Mouse (Mus musculus) stomach, embryonic 15.5 days (tissue): ENCODE results near the gene Ldhc. TPM values are rescaled to one million over a fixed set of nuclear protein-coding genes. Genes with fewer than 3 reads are reported as not detected.
"Not testable (repeated sequence)": the region's sequence is repeated elsewhere in the genome, so short reads cannot be mapped to it uniquely, and the experiment has no call there.

Experiments
- ATAC-seq: fragments of 200-750 bp; cut with Nextera tagmentation; 2 replicates; pipeline ENCODE4 v1.8.0; 2017; ENCODE audit warnings: low read depth, moderate number of reproducible peaks, moderate TSS enrichment; ENCODE audit not compliant: insufficient read depth, low FRiP score
- H3K27ac ChIP-seq: fragments of 300-500 bp; sonication (generic); 2 replicates; pipeline ENCODE4 v1.5.1; 2015; ENCODE audit warnings: mild to moderate bottlenecking, inconsistent platforms
- H3K27me3 ChIP-seq: fragments of 300-500 bp; sonication (generic); replicated peaks from 2 replicates; pipeline ENCODE4 v1.6.1; 2015; ENCODE audit warnings: inconsistent platforms
- H3K36me3 ChIP-seq: fragments of 300-500 bp; sonication (generic); 2 replicates; pipeline ENCODE4 v1.6.1; 2015; ENCODE audit warnings: inconsistent platforms
- H3K4me1 ChIP-seq: fragments of 300-500 bp; sonication (generic); 2 replicates; pipeline ENCODE4 v1.6.1; 2015; ENCODE audit warnings: inconsistent platforms
- H3K4me2 ChIP-seq: fragments of 300-500 bp; sonication (generic); 2 replicates; pipeline ENCODE4 v1.6.1; 2015; ENCODE audit warnings: mild to moderate bottlenecking, inconsistent platforms
- H3K4me3 ChIP-seq: fragments of 300-500 bp; sonication (generic); replicated peaks from 2 replicates; pipeline ENCODE4 v1.5.1; 2015; ENCODE audit warnings: inconsistent platforms
- H3K9ac ChIP-seq: fragments of 300-500 bp; sonication (generic); 2 replicates; pipeline ENCODE4 v1.6.1; 2015; ENCODE audit warnings: inconsistent platforms
- H3K9me3 ChIP-seq: fragments of 300-500 bp; sonication (generic); 2 replicates; pipeline ENCODE4 v1.6.1; 2016; ENCODE audit warnings: inconsistent platforms
- WGBS: fragments of 180-500 bp; shearing (Covaris S2); methylation state at CpG from one replicate; pipeline ENCODE4 v1.1.7; 2015; 5-methylcytosine and 5-hydroxymethylcytosine counted together
- polyA plus RNA-seq: library from polyadenylated mRNA; unstranded; fragments of >200 nt; fragmentation: Nextera tagmentation; extraction: Ambion mirVana; gene quantifications from 2 replicates; pipeline ENCODE4 v1.2.1, GENCODE M21; 2015

The Ldhc gene
- 0.17 TPM in 2 replicates for polyA plus RNA-seq

DNA sequence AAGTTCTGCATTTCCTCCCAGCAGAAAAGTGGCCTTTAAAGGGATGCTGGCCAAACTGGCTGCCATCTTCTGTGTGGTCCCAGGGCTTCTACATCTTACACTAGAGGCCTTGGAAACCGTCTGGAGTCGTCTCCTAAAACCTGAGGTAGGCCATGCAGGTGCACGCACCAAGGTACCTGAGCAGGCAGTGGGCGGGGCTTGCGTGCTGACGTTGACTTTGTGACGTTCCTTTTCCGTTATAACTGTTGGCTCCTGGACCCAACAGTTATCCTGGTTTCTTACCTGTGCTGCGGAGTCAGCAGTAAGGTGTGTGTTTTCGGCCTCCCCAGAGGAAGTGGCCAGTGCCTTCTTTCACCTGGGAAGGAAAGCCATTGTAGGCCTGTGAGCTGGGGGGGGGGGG lies at the start of gene Ldhc:
TSS of gene Ldhc (plus strand) at position 208 of the 400 bp plus-strand sequence.
- Histone ChIP-seq H3K36me3 (peaks cover 3% of the 10 kb centered on the region; the same call in 1 of the 2 replicates), H3K4me3 (no peak within 1 kb of the TSS), H3K27me3 (no peaks in the 10 kb centered on the region), H3K4me1 (no peaks in the 10 kb centered on the region), H3K27ac (no peak within 1 kb of the TSS), H3K9me3 (no peaks in the 10 kb centered on the region), H3K9ac (no peak within 1 kb of the TSS), H3K4me2 (no peak within 1 kb of the TSS)
- ATAC-seq = no peak
- WGBS = 40% methylated on average over 10 of the region's 10 CpGs

DNA sequence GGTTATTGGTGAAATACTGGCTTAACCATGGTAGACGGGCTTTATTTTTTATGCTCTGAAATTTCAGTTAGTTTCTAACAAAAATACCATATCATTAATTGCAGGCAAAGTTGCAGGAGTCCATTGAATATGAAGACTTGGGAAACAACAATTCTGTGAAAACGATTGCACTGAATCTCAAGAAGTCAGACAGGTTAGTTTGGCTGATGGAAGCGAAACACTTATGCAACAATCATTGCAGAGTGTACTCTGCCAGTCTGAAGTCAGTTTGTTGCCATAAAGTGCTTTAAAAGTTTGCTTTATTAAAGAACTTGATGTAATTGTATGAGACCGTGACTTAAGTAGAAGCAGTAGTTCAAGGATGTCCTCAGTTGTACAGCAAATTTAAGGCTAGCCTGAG lies 47.0 kb upstream of the Ldhc start:
- WGBS = 91% methylated on average over 4 of the region's 4 CpGs
- no peak for ATAC-seq
- no peaks in the 10 kb centered on the region for H3K4me1 ChIP-seq
- no peak overlapping the region for H3K4me3 ChIP-seq
- no peaks in the 10 kb centered on the region for H3K9me3 ChIP-seq
- H3K36me3 ChIP-seq = peaks cover 49% of the 10 kb centered on the region
- H3K9ac ChIP-seq = no peak overlapping the region
- H3K4me2 ChIP-seq = no peak overlapping the region
- no peaks in the 10 kb centered on the region for H3K27me3 ChIP-seq
- H3K27ac ChIP-seq = no peak overlapping the region

DNA sequence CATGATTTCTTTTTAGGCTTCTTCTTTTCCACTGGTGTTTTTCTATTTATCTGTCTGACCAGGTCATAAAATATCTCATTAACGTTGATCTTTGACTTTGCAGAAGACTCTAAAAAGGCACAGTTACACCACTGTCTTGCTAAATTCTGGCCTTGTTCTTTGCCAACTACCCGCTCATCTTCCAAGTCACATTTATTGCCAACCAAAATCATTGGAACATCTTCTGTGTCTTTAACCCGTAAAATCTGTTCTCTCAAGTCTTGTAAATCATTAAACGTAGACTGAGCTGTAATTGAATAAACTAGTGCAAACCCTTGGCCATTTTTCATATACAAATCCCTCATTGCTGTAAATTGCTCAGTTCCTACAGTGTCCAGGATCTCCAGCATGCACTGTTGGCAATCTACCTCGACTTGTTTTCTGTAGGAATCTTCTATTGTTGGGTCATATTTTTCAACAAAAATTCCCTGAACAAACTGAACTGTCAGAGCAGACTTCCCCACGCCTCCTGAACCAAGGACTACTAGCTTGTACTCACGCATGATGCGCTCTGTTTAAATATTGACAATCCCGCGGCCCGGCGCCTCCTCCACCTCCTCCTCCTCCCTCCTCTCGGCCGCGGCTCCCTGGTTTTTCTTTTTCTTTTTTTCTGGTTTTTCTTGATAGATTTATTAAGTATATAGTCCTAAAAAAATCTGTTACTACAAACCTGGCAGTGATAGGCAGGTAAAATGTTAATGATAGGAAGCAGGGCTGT lies 39.9 kb upstream of the Ldhc start:
- not testable (repeated sequence) for H3K4me1 ChIP-seq, H3K27ac ChIP-seq, H3K9me3 ChIP-seq, H3K4me2 ChIP-seq, H3K27me3 ChIP-seq, H3K4me3 ChIP-seq, H3K9ac ChIP-seq, ATAC-seq
- WGBS = 75% methylated on average over 15 of the region's 15 CpGs
- peaks cover 40% of the 10 kb centered on the region for H3K36me3 ChIP-seq

DNA sequence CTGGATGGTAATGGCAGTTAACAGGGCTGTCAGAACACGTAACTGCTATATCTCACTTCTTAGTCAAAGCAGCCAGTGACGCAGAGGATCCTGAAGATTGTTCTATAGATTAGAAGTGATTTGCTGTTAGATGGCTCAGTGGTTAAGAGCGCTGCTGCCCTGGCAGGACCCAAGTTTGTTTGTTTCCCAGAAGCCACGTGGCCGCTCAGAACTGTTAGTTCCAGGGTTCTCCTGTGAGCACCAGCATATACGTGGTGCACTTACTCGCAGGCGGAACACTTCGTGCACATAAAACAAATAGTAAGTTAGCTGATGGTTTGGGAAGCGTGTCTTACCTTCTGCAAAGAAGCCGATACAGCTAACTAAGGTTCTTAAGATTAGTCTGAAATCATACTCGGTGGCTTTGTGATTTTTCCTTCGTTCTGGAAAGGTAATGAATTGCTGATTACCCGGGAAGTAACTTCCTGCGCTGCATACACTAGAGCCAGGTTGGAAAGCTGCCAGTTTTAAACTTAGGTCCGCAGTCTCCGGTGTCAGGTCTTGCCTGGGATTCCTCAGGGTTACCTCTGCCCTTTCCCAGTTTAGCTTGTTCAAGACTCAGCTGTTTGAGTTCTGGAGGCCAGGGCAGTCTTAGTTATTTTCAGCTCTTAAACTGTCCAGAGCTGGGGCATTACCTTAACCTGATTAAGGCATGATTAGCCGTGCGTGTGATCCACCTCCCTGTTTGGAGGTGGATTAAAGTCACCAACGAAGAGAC lies 33.8 kb upstream of the Ldhc start:
- Histone ChIP-seq H3K9ac (no peak overlapping the region), H3K4me1 (no peaks in the 10 kb centered on the region), H3K4me2 (peak overlapping the region; percentile 10; the same call in 1 of the 2 replicates), H3K27me3 (no peaks in the 10 kb centered on the region), H3K27ac (no peak overlapping the region), H3K36me3 (peaks cover 10% of the 10 kb centered on the region), H3K9me3 (no peaks in the 10 kb centered on the region), H3K4me3 (no peak overlapping the region)
- WGBS = 52% methylated on average over 20 of the region's 20 CpGs
- no peak for ATAC-seq

DNA sequence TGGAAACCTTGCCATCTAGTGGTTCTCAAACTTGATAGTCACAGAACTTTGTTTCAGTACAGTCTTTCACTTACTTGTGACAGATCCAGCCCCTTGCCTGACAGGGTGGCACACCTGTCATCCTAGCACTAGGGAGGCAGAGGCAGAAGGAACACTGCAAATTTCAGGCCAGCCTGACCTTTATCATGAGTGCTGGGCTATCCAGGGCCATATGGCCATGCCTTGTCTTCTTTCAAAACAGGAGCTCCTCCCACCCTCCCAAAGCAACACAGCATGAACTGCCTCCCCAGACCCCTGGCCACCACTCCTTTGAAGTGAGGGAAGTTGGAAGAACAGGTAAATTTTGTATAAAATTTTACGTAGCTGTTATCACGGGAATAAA lies 33.2 kb upstream of the Ldhc start:
- Histone ChIP-seq H3K9ac (no peak overlapping the region), H3K4me2 (no peak overlapping the region), H3K9me3 (no peaks in the 10 kb centered on the region), H3K4me3 (no peak overlapping the region), H3K27me3 (no peaks in the 10 kb centered on the region), H3K4me1 (no peaks in the 10 kb centered on the region), H3K36me3 (0 out of 2 replicates have a peak, but pooled peaks cover 5% of the 10 kb centered on the region), H3K27ac (no peak overlapping the region)
- no peak for ATAC-seq
- WGBS = 86% methylated on average over 2 of the region's 2 CpGs

DNA sequence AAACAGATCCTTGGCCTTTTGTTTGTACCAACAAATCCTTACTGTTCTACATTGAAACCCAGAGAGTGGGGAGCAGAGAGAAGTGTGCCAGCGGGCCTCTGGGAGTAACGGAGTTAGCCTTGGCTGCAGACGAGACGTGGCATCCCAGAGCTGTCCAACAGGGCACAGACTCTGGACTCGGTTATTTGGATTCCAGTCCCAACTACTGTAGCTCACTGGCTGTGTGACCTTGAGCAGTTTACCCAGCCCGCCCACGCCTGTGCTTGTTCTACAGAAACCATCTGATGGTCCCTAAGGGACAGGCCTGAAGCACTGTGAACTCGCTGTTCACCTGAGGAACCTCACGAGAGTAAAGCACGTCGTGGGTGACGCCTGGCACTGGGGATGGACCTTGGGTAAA lies 31.1 kb upstream of the Ldhc start:
- peak; percentile 48; the same call in 1 of the 2 replicates for ATAC-seq
- Histone ChIP-seq H3K36me3 (no peaks in the 10 kb centered on the region), H3K4me2 (no peak overlapping the region), H3K27me3 (no peaks in the 10 kb centered on the region), H3K9ac (no peak overlapping the region), H3K4me1 (no peaks in the 10 kb centered on the region), H3K27ac (0 out of 2 replicates have a peak overlapping the region, but pooled peaks have one; percentile 3), H3K4me3 (no peak overlapping the region), H3K9me3 (no peaks in the 10 kb centered on the region)
- whole genome bisulfite sequencing = 83% methylated on average over 12 of the region's 12 CpGs

DNA sequence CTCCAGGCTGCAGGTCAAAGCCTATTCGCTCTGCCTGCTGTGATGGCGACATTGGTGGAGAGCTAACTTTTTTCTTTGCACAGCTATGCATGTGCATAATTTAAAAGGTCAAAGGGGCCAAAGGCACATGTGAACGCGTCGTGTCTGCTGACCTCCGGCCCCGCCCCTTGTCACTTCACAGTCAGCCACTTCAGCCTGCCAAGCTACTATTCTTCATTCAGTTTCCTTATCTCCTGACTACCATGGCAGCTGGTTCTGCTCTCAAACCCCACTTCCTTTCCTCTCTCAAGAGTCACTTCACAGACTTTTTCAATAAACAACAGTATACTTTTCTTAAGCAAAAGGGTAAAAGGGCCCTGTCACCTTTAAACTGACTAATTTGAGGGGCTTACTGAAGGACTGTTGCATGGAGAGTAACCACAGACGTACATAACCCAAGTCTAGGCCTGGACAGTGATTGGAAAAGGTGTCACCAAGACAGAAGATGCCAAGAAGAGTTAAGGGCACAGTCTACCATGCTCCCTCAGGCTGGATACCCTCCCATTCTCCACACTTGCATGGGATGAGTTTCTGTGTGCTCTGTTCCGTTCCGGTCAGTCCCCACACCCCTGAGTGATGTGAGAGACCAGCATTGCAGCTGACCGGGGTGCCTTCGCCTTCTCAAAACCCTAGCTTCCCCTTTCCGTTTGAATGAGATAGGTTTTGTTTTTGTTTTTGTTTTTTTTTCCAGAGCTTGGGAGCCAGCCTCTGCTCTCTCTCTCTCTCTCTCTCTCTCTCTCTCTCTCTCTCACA lies 30.0 kb upstream of the Ldhc start:
- no peak overlapping the region for H3K4me3 ChIP-seq
- H3K36me3 ChIP-seq = no peaks in the 10 kb centered on the region
- 52% methylated on average over 13 of the region's 13 CpGs for WGBS
- peak overlapping the region; percentile 57 for H3K27ac ChIP-seq
- no peaks in the 10 kb centered on the region for H3K9me3 ChIP-seq
- no peak overlapping the region for H3K9ac ChIP-seq
- H3K27me3 ChIP-seq = no peaks in the 10 kb centered on the region
- H3K4me1 ChIP-seq = no peaks in the 10 kb centered on the region
- no peak overlapping the region for H3K4me2 ChIP-seq
- ATAC-seq = no peak

DNA sequence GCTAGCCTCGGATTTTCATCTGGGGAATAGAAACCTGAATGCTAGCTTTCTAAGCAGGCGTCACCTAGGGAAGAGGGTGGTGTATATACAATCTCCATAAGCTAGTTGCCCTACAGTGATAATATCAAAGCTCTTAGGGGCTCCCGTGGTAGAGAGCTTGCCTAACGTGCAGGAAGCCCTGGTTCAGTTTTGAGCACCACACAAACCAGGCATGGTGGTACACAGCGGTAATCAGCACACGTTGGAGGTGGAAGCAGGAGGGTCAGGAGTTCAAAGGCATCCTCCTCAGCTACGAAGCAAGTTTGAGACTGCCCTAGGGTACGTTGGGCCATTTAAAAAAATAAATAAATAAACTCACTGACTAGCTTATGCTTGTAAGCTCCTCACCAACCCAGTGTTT lies 29.3 kb upstream of the Ldhc start:
- no peak for ATAC-seq
- H3K36me3 ChIP-seq = no peaks in the 10 kb centered on the region
- H3K4me1 ChIP-seq = no peaks in the 10 kb centered on the region
- H3K4me2 ChIP-seq = no peak overlapping the region
- H3K4me3 ChIP-seq = no peak overlapping the region
- H3K9me3 ChIP-seq = no peaks in the 10 kb centered on the region
- no peaks in the 10 kb centered on the region for H3K27me3 ChIP-seq
- H3K27ac ChIP-seq = no peak overlapping the region
- WGBS = 80% methylated on average over 8 of the region's 8 CpGs
- no peak overlapping the region for H3K9ac ChIP-seq

DNA sequence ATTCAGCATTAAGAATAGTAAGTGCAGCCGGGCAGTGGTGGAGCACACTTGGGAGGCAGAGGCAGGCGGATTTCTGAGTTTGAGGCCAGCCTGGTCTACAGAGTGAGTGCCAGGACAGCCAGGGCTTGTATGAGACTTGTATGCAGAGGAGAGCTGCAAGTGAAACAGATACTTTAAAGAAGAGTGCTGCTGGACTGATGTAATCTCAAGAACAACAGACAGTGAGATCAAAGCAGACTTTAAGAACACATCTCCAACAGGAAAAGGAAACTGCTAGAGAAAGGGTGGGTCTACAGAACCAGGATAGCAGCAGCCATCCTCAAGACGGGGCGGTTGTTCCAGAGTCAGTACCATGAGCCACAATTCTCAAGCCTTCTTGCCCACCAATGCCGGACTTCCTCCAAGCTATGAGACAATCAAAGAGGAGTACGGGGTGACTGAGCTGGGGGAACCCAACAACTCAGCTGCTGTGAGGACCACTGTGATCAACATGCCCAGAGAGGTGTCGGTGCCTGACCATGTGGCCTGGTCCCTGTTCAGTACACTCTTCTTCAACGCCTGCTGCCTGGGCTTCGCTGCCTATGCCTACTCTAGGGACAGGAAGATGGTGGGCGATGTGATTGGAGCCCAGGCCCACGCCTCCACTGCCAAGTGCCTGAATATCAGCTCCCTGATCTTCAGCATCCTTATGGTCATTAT lies 28.7 kb upstream of the Ldhc start:
- not testable (repeated sequence) for H3K9me3 ChIP-seq, ATAC-seq, H3K4me3 ChIP-seq, H3K4me2 ChIP-seq, H3K27ac ChIP-seq, H3K9ac ChIP-seq, H3K36me3 ChIP-seq, H3K4me1 ChIP-seq, H3K27me3 ChIP-seq
- 93% methylated on average over 11 of the region's 11 CpGs for WGBS

DNA sequence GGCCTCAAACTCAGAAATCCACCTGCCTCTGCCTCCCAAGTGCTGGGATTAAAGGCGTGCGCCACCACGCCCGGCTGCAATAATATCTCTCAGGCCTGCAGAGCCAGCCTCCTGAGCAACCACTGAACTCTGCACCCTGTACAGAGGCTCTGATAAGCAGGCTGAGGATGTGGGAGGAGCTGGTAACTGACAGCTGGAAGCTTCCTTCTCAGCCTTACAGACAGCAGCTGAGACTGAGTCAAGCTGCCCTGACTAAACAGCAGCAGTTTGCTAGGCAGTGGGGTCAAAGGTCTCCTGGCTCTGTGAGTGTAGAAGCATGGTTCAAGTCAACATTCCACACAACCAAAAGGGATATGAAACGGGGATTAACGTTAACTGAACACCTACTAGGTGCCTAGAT lies 27.7 kb upstream of the Ldhc start:
- Histone ChIP-seq H3K9me3 (no peaks in the 10 kb centered on the region), H3K27me3 (no peaks in the 10 kb centered on the region), H3K9ac (no peak overlapping the region), H3K4me3 (no peak overlapping the region), H3K4me1 (peaks cover 7% of the 10 kb centered on the region), H3K4me2 (no peak overlapping the region), H3K27ac (no peak overlapping the region; the same call in 1 of the 2 replicates), H3K36me3 (no peaks in the 10 kb centered on the region)
- WGBS = 39% methylated on average over 6 of the region's 6 CpGs
- ATAC-seq = peak; percentile 75

DNA sequence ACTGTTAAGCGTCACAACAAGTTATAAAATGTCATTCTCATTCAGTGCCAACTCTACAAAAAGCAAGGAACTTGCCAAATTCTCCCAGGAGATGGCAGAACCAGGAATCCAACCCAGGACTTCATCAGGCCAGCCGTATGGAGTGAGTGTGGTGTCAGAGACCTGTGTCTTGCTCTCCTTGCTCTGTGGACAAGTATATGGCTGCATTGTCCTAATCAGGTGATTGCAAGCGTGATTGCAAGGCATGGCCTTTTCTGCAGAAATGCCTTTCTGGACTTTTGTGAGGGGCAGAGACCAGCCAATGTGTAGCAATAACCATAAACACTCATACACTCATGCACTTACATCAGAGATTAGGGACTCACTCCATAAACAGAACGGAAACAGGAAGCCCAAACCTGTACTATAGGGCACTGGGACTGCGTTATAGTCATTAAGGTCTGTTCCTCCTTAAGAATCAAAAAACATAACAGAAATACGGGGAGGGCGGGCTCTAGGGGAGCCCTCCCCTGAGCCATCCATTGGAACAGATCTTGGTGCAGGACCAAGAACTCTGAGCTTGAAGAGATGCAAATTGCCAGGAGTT lies 27.2 kb upstream of the Ldhc start:
- Histone ChIP-seq H3K9ac (no peak overlapping the region), H3K4me3 (no peak overlapping the region), H3K9me3 (no peaks in the 10 kb centered on the region), H3K4me1 (peaks cover 12% of the 10 kb centered on the region), H3K4me2 (no peak overlapping the region), H3K36me3 (no peaks in the 10 kb centered on the region), H3K27ac (no peak overlapping the region; the same call in 1 of the 2 replicates), H3K27me3 (no peaks in the 10 kb centered on the region)
- 78% methylated on average over 7 of the region's 7 CpGs for WGBS
- no peak for ATAC-seq
